ENCODE assay signal across 10 mouse cellular contexts in the genomic region with DNA sequence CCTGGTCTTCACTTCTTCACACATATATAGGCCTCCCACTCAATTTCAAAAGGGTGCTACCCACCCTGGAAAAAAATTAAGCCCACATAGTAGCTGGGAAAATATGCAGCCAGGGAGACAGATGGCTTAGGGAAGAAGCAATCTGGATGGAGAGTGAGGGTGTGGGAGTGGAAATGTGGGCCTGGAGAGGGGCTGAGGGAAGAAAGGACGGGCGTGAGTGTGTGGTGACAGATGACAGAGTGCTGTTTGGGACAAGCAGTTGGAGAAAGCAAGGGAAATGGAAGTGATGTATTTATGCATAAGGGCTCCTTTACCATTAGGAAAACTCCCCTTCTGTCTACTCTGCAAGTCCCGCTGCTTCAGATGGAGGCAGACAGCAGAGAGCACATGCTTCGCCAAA.
DNase-seq lines count a peak whose midpoint lies in the region; ATAC-seq and TF ChIP-seq lines count a peak whose summit lies in the region.
"Had no signal": no experiment of that assay in that cellular context is flagged by ENCODE, and none has a peak within 500 bp of the region (broad histone marks: within the 10 kb centered on the region; RNA-seq: fewer than 3 reads in every experiment).

No protein-coding gene starts in this region.

- TF ChIP-seq POLR2A in kidney, adult 2 months (IDR thresholded peaks at IDR 0.05; ENCODE audit: low read depth, low read length) = no peak

- peak; percentile 23; the same call in 1 of the 2 replicates for ATAC-seq in kidney, embryonic 14.5 days (ENCODE audit: low FRiP score, low TSS enrichment)
- ATAC-seq in forebrain, postnatal 0 days = peak; percentile 93
- ATAC-seq in neural tube, embryonic 15.5 days (ENCODE audit: low FRiP score) = peak; percentile 32; the same call in 1 of the 2 replicates
- ATAC-seq in megakaryocyte, adult 5-6 weeks (ENCODE audit: poor library complexity, severe bottlenecking) = no peak
- ATAC-seq in monocyte, adult 5-6 weeks (replicated peaks; ENCODE audit: insufficient number of reproducible peaks, low FRiP score, low TSS enrichment, poor library complexity, severe bottlenecking) = no peak

- WGBS in kidney, embryonic 14.5 days = 19% methylated on average over 4 of the region's 4 CpGs
- 66% methylated on average over 4 of the region's 4 CpGs for WGBS in kidney, adult 2 months
- WGBS in forebrain, postnatal 0 days = 18% methylated on average over 4 of the region's 4 CpGs
- 23% methylated on average over 4 of the region's 4 CpGs for WGBS in neural tube, embryonic 15.5 days

- H3K9me3 ChIP-seq in kidney, embryonic 14.5 days (ENCODE audit: control insufficient read depth, low read length) = no peaks in the 10 kb centered on the region
- no peaks in the 10 kb centered on the region for H3K9me3 ChIP-seq in forebrain, postnatal 0 days (ENCODE audit: low read length)
- no peaks in the 10 kb centered on the region for H3K9me3 ChIP-seq in neural tube, embryonic 15.5 days (replicated peaks)
- H3K9me3 ChIP-seq: embryonic facial prominence, embryonic 15.5 days had no signal

- H3K9ac ChIP-seq in kidney, embryonic 14.5 days (ENCODE audit: low read depth, low read length) = no peak overlapping the region
- H3K9ac ChIP-seq in forebrain, postnatal 0 days = no peak overlapping the region
- no peak overlapping the region for H3K9ac ChIP-seq in neural tube, embryonic 15.5 days (replicated peaks)
- H3K9ac ChIP-seq: embryonic facial prominence, embryonic 15.5 days had no signal

- no peak for DNase-seq in kidney, adult 2 months
- peak; percentile 90 for DNase-seq in forebrain, postnatal 0 days
- peak; percentile 75 for DNase-seq in left cerebral cortex, adult 11 months (ENCODE audit: low spot score)
- no peak for DNase-seq in thymus, adult 18-20 months

- no peak overlapping the region for H3K4me3 ChIP-seq in kidney, embryonic 14.5 days (ENCODE audit: low read length)
- H3K4me3 ChIP-seq in kidney, adult 2 months (ENCODE audit: insufficient read depth, low read depth, low read length) = no peak overlapping the region
- no peak overlapping the region for H3K4me3 ChIP-seq in forebrain, postnatal 0 days (ENCODE audit: low read depth, low read length)
- no peak overlapping the region for H3K4me3 ChIP-seq in neural tube, embryonic 15.5 days (replicated peaks)
- H3K4me3 ChIP-seq: embryonic facial prominence, embryonic 15.5 days; myocyte had no signal

- H3K4me1 ChIP-seq in kidney, embryonic 14.5 days (ENCODE audit: control insufficient read depth, insufficient read depth, low read length) = peaks cover 48% of the 10 kb centered on the region
- peaks cover 8% of the 10 kb centered on the region; the same call in 1 of the 2 replicates for H3K4me1 ChIP-seq in kidney, adult 2 months (ENCODE audit: control insufficient read depth, insufficient read depth, low read length)
- H3K4me1 ChIP-seq in forebrain, postnatal 0 days (ENCODE audit: insufficient read depth) = peaks cover 25% of the 10 kb centered on the region
- H3K4me1 ChIP-seq in neural tube, embryonic 15.5 days = peaks cover 55% of the 10 kb centered on the region

- H3K4me2 ChIP-seq in kidney, embryonic 14.5 days (replicated peaks; ENCODE audit: low read depth, low read length) = no peak overlapping the region
- peak overlapping the region; percentile 17; the same call in 1 of the 2 replicates for H3K4me2 ChIP-seq in forebrain, postnatal 0 days (ENCODE audit: low read depth)
- H3K4me2 ChIP-seq in neural tube, embryonic 15.5 days = no peak overlapping the region
- H3K4me2 ChIP-seq: embryonic facial prominence, embryonic 15.5 days had no signal

- no peaks in the 10 kb centered on the region for H3K27me3 ChIP-seq in kidney, embryonic 14.5 days (ENCODE audit: control insufficient read depth, insufficient read depth, low read length)
- no peaks in the 10 kb centered on the region; the same call in 1 of the 2 replicates for H3K27me3 ChIP-seq in kidney, adult 2 months (replicated peaks; ENCODE audit: control insufficient read depth, insufficient read depth, low read length)
- no peaks in the 10 kb centered on the region for H3K27me3 ChIP-seq in forebrain, postnatal 0 days (ENCODE audit: insufficient read depth, low read length)
- no peaks in the 10 kb centered on the region for H3K27me3 ChIP-seq in neural tube, embryonic 15.5 days (replicated peaks)
- H3K27me3 ChIP-seq: embryonic facial prominence, embryonic 15.5 days had no signal

- H3K27ac ChIP-seq in kidney, embryonic 14.5 days (ENCODE audit: low read depth, low read length) = peak overlapping the region; percentile 73
- H3K27ac ChIP-seq in kidney, adult 2 months (ENCODE audit: insufficient read depth, low read depth, low read length) = no peak overlapping the region
- peak overlapping the region; percentile 72 for H3K27ac ChIP-seq in forebrain, postnatal 0 days (ENCODE audit: low read depth, low read length)
- peak overlapping the region; percentile 66 for H3K27ac ChIP-seq in neural tube, embryonic 15.5 days (replicated peaks)
- H3K27ac ChIP-seq: embryonic facial prominence, embryonic 15.5 days had no signal

- no peak for TF ChIP-seq CTCF in kidney, adult 2 months (conservative IDR thresholded peaks at IDR 0.05; ENCODE audit: insufficient read depth, insufficient read length, low read depth, low read length)
- TF ChIP-seq CTCF in forebrain, postnatal 0 days (IDR thresholded peaks at IDR 0.05; ENCODE audit: low read depth) = no peak

- no peaks in the 10 kb centered on the region for H3K36me3 ChIP-seq in kidney, embryonic 14.5 days (ENCODE audit: control insufficient read depth, insufficient read depth, low read length)
- H3K36me3 ChIP-seq in kidney, adult 2 months (ENCODE audit: control insufficient read depth, insufficient read depth, low read length) = no peaks in the 10 kb centered on the region
- no peaks in the 10 kb centered on the region for H3K36me3 ChIP-seq in forebrain, postnatal 0 days (ENCODE audit: insufficient read depth)
- no peaks in the 10 kb centered on the region for H3K36me3 ChIP-seq in neural tube, embryonic 15.5 days
- H3K36me3 ChIP-seq: embryonic facial prominence, embryonic 15.5 days had no signal

Comparison
In these comparisons a context has a peak if more than half of its experiments do, and no peak if none do; other contexts are left out.
1. ATAC-seq: peak in kidney, embryonic 14.5 days (single experiment), forebrain, postnatal 0 days (single experiment) and neural tube, embryonic 15.5 days (single experiment); none in megakaryocyte, adult 5-6 weeks (single experiment) and monocyte, adult 5-6 weeks (single experiment).
2. DNase-seq: peak in forebrain, postnatal 0 days (single experiment) and left cerebral cortex, adult 11 months (single experiment); none in kidney, adult 2 months (single experiment) and thymus, adult 18-20 months (0 of 2).